Mouse (Mus musculus) large intestine, adult 2 months (tissue): ENCODE measurements around the gene Sstr5. TPM values are rescaled to one million over a fixed set of nuclear protein-coding genes. Genes with fewer than 3 reads are reported as not detected.

Experiments
- DNase-seq: peaks from one replicate; pipeline ENCODE4 v3.0.0-alpha.2; 2012; ENCODE audit warnings: low read depth, low spot score
- WGBS: fragments of 180-500 bp; shearing (Covaris S2); methylation state at CpG from one replicate; pipeline ENCODE4 v1.1.7; 2018; 5-methylcytosine and 5-hydroxymethylcytosine counted together
- polyA plus RNA-seq: library from polyadenylated mRNA; depleted of rRNA; stranded (reverse); fragments of >200 nt; gene quantifications from 2 replicates; pipeline ENCODE4 v1.2.3, GENCODE M21; 2012; rRNA removed

Sstr5 gene
- polyA plus RNA-seq, 1 experiment = 0.71 TPM

GRCm38 (mm10) chr17:25441417-25441816 is 55.7 kb downstream of the Sstr5 start:
- no peak for DNase-seq
- WGBS = 61% methylated on average over 6 of the region's 6 CpGs

Other genes starting within 250 kb of the Sstr5 start
- 7.8 and 11.9 TPM in 2 replicates for gene Baiap3, start 240.9 kb downstream of the Sstr5 start, polyA plus RNA-seq
- gene Ube2i, start 222.7 kb downstream of the Sstr5 start, polyA plus RNA-seq = 113 and 132 TPM in 2 replicates
- gene Prss34, start 198.9 kb downstream of the Sstr5 start, polyA plus RNA-seq = not detected in 2 replicates
- not detected in 2 replicates for gene Prss28, start 188.6 kb downstream of the Sstr5 start, polyA plus RNA-seq
- gene Prss29, start 178.6 kb downstream of the Sstr5 start, polyA plus RNA-seq = not detected in 2 replicates
- gene Tpsab1, start 151.7 kb downstream of the Sstr5 start, polyA plus RNA-seq = not detected in 2 replicates
- gene Tpsb2, start 131.0 kb downstream of the Sstr5 start, polyA plus RNA-seq = 0.58 and 0.59 TPM in 2 replicates
- gene Tpsg1, start 128.0 kb downstream of the Sstr5 start, polyA plus RNA-seq = 68.1 and 75.8 TPM in 2 replicates
- 10.4 and 25.1 TPM in 2 replicates for gene Cacna1h, start 63.5 kb downstream of the Sstr5 start, polyA plus RNA-seq
- gene Tekt4, start 42.7 kb downstream of the Sstr5 start, polyA plus RNA-seq = 0.11 TPM in 1 of 2 replicates, not detected in the other
- gene Sox8, start 73.4 kb upstream of the Sstr5 start, polyA plus RNA-seq = 0.36 and 0.58 TPM in 2 replicates
- gene Lmf1, start 81.8 kb upstream of the Sstr5 start, polyA plus RNA-seq = 14.0 and 14.2 TPM in 2 replicates
- 0.23 and 0.37 TPM in 2 replicates for gene Gng13, start 219.9 kb upstream of the Sstr5 start, polyA plus RNA-seq
- gene Chtf18, start 230.1 kb upstream of the Sstr5 start, polyA plus RNA-seq = 18.4 and 20.4 TPM in 2 replicates
- 22.1 and 22.9 TPM in 2 replicates for gene Rpusd1, start 230.4 kb upstream of the Sstr5 start, polyA plus RNA-seq
- 0.24 and 0.26 TPM in 2 replicates for gene Mslnl, start 238.8 kb upstream of the Sstr5 start, polyA plus RNA-seq